Mouse (Mus musculus): ENCODE data around the gene Fxyd4. TPM values are rescaled to one million over a fixed set of nuclear protein-coding genes. Genes with fewer than 3 reads are reported as not detected.

Gene Fxyd4
- polyA plus RNA-seq, 1 experiment from 2014 or later: 0.30 TPM

GRCm38 (mm10) chr6:117908424-117908900, 29.0 kb downstream of the Fxyd4 start:
- peak overlapping the region; percentile 98 for H3K4me2 ChIP-seq (ENCODE audit: low read depth, low read length)
- no peaks in the 10 kb centered on the region for H3K9me3 ChIP-seq (replicated peaks; ENCODE audit: control insufficient read depth, low read length)
- H3K9ac ChIP-seq (ENCODE audit: low read depth, low read length): peak overlapping the region; percentile 97
- peaks cover 39% of the 10 kb centered on the region for H3K4me1 ChIP-seq (ENCODE audit: control insufficient read depth, low read depth, low read length)
- 1% methylated on average over 14 of the region's 14 CpGs for WGBS (ENCODE audit: insufficient replicate concordance)
- peak overlapping the region; percentile 96 for H3K27ac ChIP-seq (ENCODE audit: low read length)
- H3K4me3 ChIP-seq (ENCODE audit: low read depth, low read length): peak overlapping the region; percentile 99
- H3K36me3 ChIP-seq (ENCODE audit: control insufficient read depth, insufficient read depth): no peaks in the 10 kb centered on the region
- H3K27me3 ChIP-seq (ENCODE audit: control insufficient read depth, insufficient read depth, low read depth, low read length): no peaks in the 10 kb centered on the region
- ATAC-seq (ENCODE audit: low read depth): no peak

- Histone ChIP-seq H3K9ac (ENCODE audit: low read depth, low read length) (peak overlapping the region; percentile 97), H3K4me1 (ENCODE audit: control insufficient read depth, low read depth, low read length) (peaks cover 37% of the 10 kb centered on the region), H3K4me2 (ENCODE audit: low read depth, low read length) (peak overlapping the region; percentile 98), H3K9me3 (replicated peaks; ENCODE audit: control insufficient read depth, low read length) (no peaks in the 10 kb centered on the region), H3K4me3 (ENCODE audit: low read depth, low read length) (peak overlapping the region; percentile 99), H3K36me3 (ENCODE audit: control insufficient read depth, insufficient read depth) (no peaks in the 10 kb centered on the region), H3K27ac (ENCODE audit: low read length) (peak overlapping the region; percentile 96), H3K27me3 (ENCODE audit: control insufficient read depth, insufficient read depth, low read depth, low read length) (no peaks in the 10 kb centered on the region)
- ATAC-seq (ENCODE audit: low read depth): no peak
- 0% methylated on average over 26 of the region's 26 CpGs for WGBS (ENCODE audit: insufficient replicate concordance)
These were observed 29.5 kb downstream of the Fxyd4 start for GRCm38 (mm10) chr6:117907979-117908355.

GRCm38 (mm10) chr6:117907301-117907978, 30.1 kb downstream of the Fxyd4 start:
- H3K4me3 ChIP-seq (ENCODE audit: low read depth, low read length): peak overlapping the region; percentile 99
- H3K27ac ChIP-seq (ENCODE audit: low read length): peak overlapping the region; percentile 96
- H3K4me1 ChIP-seq (ENCODE audit: control insufficient read depth, low read depth, low read length): peaks cover 42% of the 10 kb centered on the region
- no peaks in the 10 kb centered on the region for H3K9me3 ChIP-seq (replicated peaks; ENCODE audit: control insufficient read depth, low read length)
- no peaks in the 10 kb centered on the region for H3K27me3 ChIP-seq (ENCODE audit: control insufficient read depth, insufficient read depth, low read depth, low read length)
- no peaks in the 10 kb centered on the region for H3K36me3 ChIP-seq (ENCODE audit: control insufficient read depth, insufficient read depth)
- ATAC-seq (ENCODE audit: low read depth): peak; percentile 67
- peak overlapping the region; percentile 97 for H3K9ac ChIP-seq (ENCODE audit: low read depth, low read length)
- peak overlapping the region; percentile 98 for H3K4me2 ChIP-seq (ENCODE audit: low read depth, low read length)
- under 1% methylated on average over 71 of the region's 77 CpGs for WGBS (ENCODE audit: insufficient replicate concordance)

GRCm38 (mm10) chr6:117906590-117907271, 30.8 kb downstream of the Fxyd4 start:
- no peaks in the 10 kb centered on the region for H3K27me3 ChIP-seq (ENCODE audit: control insufficient read depth, insufficient read depth, low read depth, low read length)
- peak overlapping the region; percentile 96 for H3K27ac ChIP-seq (ENCODE audit: low read length)
- H3K4me2 ChIP-seq (ENCODE audit: low read depth, low read length): peak overlapping the region; percentile 98
- ATAC-seq (ENCODE audit: low read depth): peak; percentile 92
- peak overlapping the region; percentile 99 for H3K4me3 ChIP-seq (ENCODE audit: low read depth, low read length)
- H3K9ac ChIP-seq (ENCODE audit: low read depth, low read length): peak overlapping the region; percentile 97
- H3K36me3 ChIP-seq (ENCODE audit: control insufficient read depth, insufficient read depth): no peaks in the 10 kb centered on the region
- H3K9me3 ChIP-seq (replicated peaks; ENCODE audit: control insufficient read depth, low read length): no peaks in the 10 kb centered on the region
- peaks cover 44% of the 10 kb centered on the region for H3K4me1 ChIP-seq (ENCODE audit: control insufficient read depth, low read depth, low read length)
- WGBS (ENCODE audit: insufficient replicate concordance): under 1% methylated on average over 64 of the region's 68 CpGs

- no peaks in the 10 kb centered on the region for H3K36me3 ChIP-seq (ENCODE audit: control insufficient read depth, insufficient read depth)
- H3K4me1 ChIP-seq (ENCODE audit: control insufficient read depth, low read depth, low read length): peaks cover 44% of the 10 kb centered on the region
- H3K9ac ChIP-seq (ENCODE audit: low read depth, low read length): peak overlapping the region; percentile 73
- peak overlapping the region; percentile 91 for H3K27ac ChIP-seq (ENCODE audit: low read length)
- under 1% methylated on average over 25 of the region's 25 CpGs for WGBS (ENCODE audit: insufficient replicate concordance)
- ATAC-seq (ENCODE audit: low read depth): no peak; the same call in 1 of the 2 replicates
- H3K27me3 ChIP-seq (ENCODE audit: control insufficient read depth, insufficient read depth, low read depth, low read length): no peaks in the 10 kb centered on the region
- peak overlapping the region; percentile 81 for H3K4me2 ChIP-seq (ENCODE audit: low read depth, low read length)
- H3K9me3 ChIP-seq (replicated peaks; ENCODE audit: control insufficient read depth, low read length): no peaks in the 10 kb centered on the region
- peak overlapping the region; percentile 99 for H3K4me3 ChIP-seq (ENCODE audit: low read depth, low read length)
These were observed 31.4 kb downstream of the Fxyd4 start for GRCm38 (mm10) chr6:117906015-117906531.

- WGBS (ENCODE audit: insufficient replicate concordance): 12% methylated on average over 4 of the region's 4 CpGs
- H3K4me3 ChIP-seq (ENCODE audit: low read depth, low read length): peak overlapping the region; percentile 99
- H3K9me3 ChIP-seq (replicated peaks; ENCODE audit: control insufficient read depth, low read length): no peaks in the 10 kb centered on the region
- no peaks in the 10 kb centered on the region for H3K36me3 ChIP-seq (ENCODE audit: control insufficient read depth, insufficient read depth)
- no peaks in the 10 kb centered on the region for H3K27me3 ChIP-seq (ENCODE audit: control insufficient read depth, insufficient read depth, low read depth, low read length)
- peak overlapping the region; percentile 81 for H3K4me2 ChIP-seq (ENCODE audit: low read depth, low read length)
- peak overlapping the region; percentile 73 for H3K9ac ChIP-seq (ENCODE audit: low read depth, low read length)
- peak overlapping the region; percentile 91 for H3K27ac ChIP-seq (ENCODE audit: low read length)
- no peak for ATAC-seq (ENCODE audit: low read depth)
- H3K4me1 ChIP-seq (ENCODE audit: control insufficient read depth, low read depth, low read length): peaks cover 47% of the 10 kb centered on the region
These were observed 32.1 kb downstream of the Fxyd4 start for GRCm38 (mm10) chr6:117905260-117905930.

- ATAC-seq (ENCODE audit: low read depth): no peak
- no peak overlapping the region for H3K4me3 ChIP-seq (ENCODE audit: low read depth, low read length)
- no peaks in the 10 kb centered on the region for H3K9me3 ChIP-seq (replicated peaks; ENCODE audit: control insufficient read depth, low read length)
- no peaks in the 10 kb centered on the region for H3K36me3 ChIP-seq (ENCODE audit: control insufficient read depth, insufficient read depth)
- H3K4me2 ChIP-seq (ENCODE audit: low read depth, low read length): no peak overlapping the region
- 0 out of 2 replicates have a peak overlapping the region, but pooled peaks have one; percentile 9 for H3K27ac ChIP-seq (ENCODE audit: low read length)
- 78% methylated on average over 3 of the region's 3 CpGs for WGBS (ENCODE audit: insufficient replicate concordance)
- H3K4me1 ChIP-seq (ENCODE audit: control insufficient read depth, low read depth, low read length): peaks cover 38% of the 10 kb centered on the region
- H3K9ac ChIP-seq (ENCODE audit: low read depth, low read length): no peak overlapping the region
- H3K27me3 ChIP-seq (ENCODE audit: control insufficient read depth, insufficient read depth, low read depth, low read length): no peaks in the 10 kb centered on the region
These were observed 33.7 kb downstream of the Fxyd4 start for GRCm38 (mm10) chr6:117903836-117904235.

- Histone ChIP-seq H3K9me3 (replicated peaks; ENCODE audit: control insufficient read depth, low read length) (no peaks in the 10 kb centered on the region), H3K9ac (ENCODE audit: low read depth, low read length) (no peak overlapping the region), H3K4me1 (ENCODE audit: control insufficient read depth, low read depth, low read length) (peaks cover 34% of the 10 kb centered on the region), H3K4me2 (ENCODE audit: low read depth, low read length) (no peak overlapping the region), H3K27me3 (ENCODE audit: control insufficient read depth, insufficient read depth, low read depth, low read length) (no peaks in the 10 kb centered on the region), H3K36me3 (ENCODE audit: control insufficient read depth, insufficient read depth) (no peaks in the 10 kb centered on the region), H3K27ac (ENCODE audit: low read length) (no peak overlapping the region), H3K4me3 (ENCODE audit: low read depth, low read length) (no peak overlapping the region)
- 51% methylated on average over 4 of the region's 4 CpGs for WGBS (ENCODE audit: insufficient replicate concordance)
- no peak for ATAC-seq (ENCODE audit: low read depth)
These were observed 34.9 kb downstream of the Fxyd4 start for GRCm38 (mm10) chr6:117902556-117902955.

Measured in liver, embryonic 16.5 days (tissue).